11 mouse cellular contexts compared by ENCODE assay signal in the genomic region with DNA sequence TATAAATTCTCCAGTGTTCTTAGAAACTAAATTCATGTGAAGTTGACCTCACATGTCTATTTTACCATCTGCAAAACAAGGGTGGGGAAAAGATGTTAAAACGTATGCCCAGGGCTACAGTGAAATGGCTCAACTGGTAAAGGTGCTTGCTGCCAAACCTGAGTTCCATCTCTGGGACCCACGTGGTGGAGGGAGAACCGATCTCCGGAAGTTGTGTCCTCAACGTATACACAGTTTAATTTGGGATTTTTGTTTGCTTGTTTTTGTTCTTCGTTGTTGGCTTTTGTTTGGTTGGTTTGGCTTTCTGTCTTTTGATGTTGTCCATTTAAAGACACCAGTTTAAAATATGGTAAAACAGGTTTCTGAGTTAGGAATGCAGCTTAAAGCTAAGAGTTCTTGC. TPM values are rescaled to one million over a fixed set of nuclear protein-coding genes. Genes with fewer than 3 reads are reported as not detected.
DNase-seq lines count a peak whose midpoint lies in the region; ATAC-seq and TF ChIP-seq lines count a peak whose summit lies in the region.
"Had no signal": no experiment of that assay in that cellular context is flagged by ENCODE, and none has a peak within 500 bp of the region (broad histone marks: within the 10 kb centered on the region; RNA-seq: fewer than 3 reads in every experiment).

No protein-coding gene starts in this region.

- no peaks in the 10 kb centered on the region for H3K27me3 ChIP-seq in heart, embryonic 12.5 days (replicated peaks)
- no peaks in the 10 kb centered on the region for H3K27me3 ChIP-seq in forebrain, postnatal 0 days (ENCODE audit: insufficient read depth, low read length)
- H3K27me3 ChIP-seq: Patski had no signal

- no peaks in the 10 kb centered on the region for H3K9me3 ChIP-seq in heart, embryonic 12.5 days (replicated peaks)
- H3K9me3 ChIP-seq in forebrain, postnatal 0 days (ENCODE audit: low read length): no peaks in the 10 kb centered on the region

- no peak for DNase-seq in heart, adult 11 months
- DNase-seq in ES-CJ7 (ENCODE audit: low read depth, low spot score): peak; percentile 12
- no peak for DNase-seq in forebrain, postnatal 0 days
- DNase-seq in frontal cortex, postnatal 14 days (ENCODE audit: low spot score in 2 of 2): no peak
- DNase-seq in layer of hippocampus, adult 11-12 months (ENCODE audit: low spot score): no peak
- no peak for DNase-seq in adrenal gland, adult 18-20 months (ENCODE audit: low spot score in 2 of 2)
- DNase-seq: gastrocnemius, postnatal 10 days had no signal

- H3K27ac ChIP-seq in heart, embryonic 12.5 days (ENCODE audit: poor library complexity, severe bottlenecking): no peak overlapping the region
- H3K27ac ChIP-seq in forebrain, postnatal 0 days (ENCODE audit: low read depth, low read length): no peak overlapping the region
- peak overlapping the region; percentile 65; the same call in 1 of the 2 replicates for H3K27ac ChIP-seq in macrophage

- peak overlapping the region; percentile 97 for H3K4me2 ChIP-seq in heart, embryonic 12.5 days
- peak overlapping the region; percentile 91 for H3K4me2 ChIP-seq in forebrain, postnatal 0 days (ENCODE audit: low read depth)

- H3K79me2 ChIP-seq in macrophage (ENCODE audit: inconsistent target): peaks cover 94% of the 10 kb centered on the region

- peak overlapping the region; percentile 84 for H3K4me3 ChIP-seq in heart, embryonic 12.5 days
- H3K4me3 ChIP-seq in forebrain, postnatal 0 days (ENCODE audit: low read depth, low read length): peak overlapping the region; percentile 97
- H3K4me3 ChIP-seq in macrophage (ENCODE audit: inconsistent target): peak overlapping the region; percentile 72

- no peak for TF ChIP-seq CTCF in forebrain, postnatal 0 days (IDR thresholded peaks at IDR 0.05; ENCODE audit: low read depth)

- H3K9ac ChIP-seq in heart, embryonic 12.5 days: peak overlapping the region; percentile 86; the same call in 1 of the 2 replicates
- peak overlapping the region; percentile 94 for H3K9ac ChIP-seq in forebrain, postnatal 0 days

- peaks cover 27% of the 10 kb centered on the region for H3K36me3 ChIP-seq in heart, embryonic 12.5 days
- H3K36me3 ChIP-seq in forebrain, postnatal 0 days (ENCODE audit: insufficient read depth): peaks cover 18% of the 10 kb centered on the region
- peaks cover 5% of the 10 kb centered on the region; the same call in 1 of the 2 replicates for H3K36me3 ChIP-seq in macrophage (ENCODE audit: inconsistent target)

- WGBS in heart, embryonic 12.5 days: 42% methylated on average over 6 of the region's 6 CpGs
- WGBS in forebrain, postnatal 0 days: 65% methylated on average over 6 of the region's 6 CpGs
- WGBS in macrophage (ENCODE audit: missing documents): 64% methylated on average over 6 of the region's 6 CpGs

- no peak for ATAC-seq in heart, embryonic 12.5 days (ENCODE audit: insufficient number of reproducible peaks, low FRiP score)
- ATAC-seq in forebrain, postnatal 0 days: no peak

- peaks cover 14% of the 10 kb centered on the region for H3K4me1 ChIP-seq in heart, embryonic 12.5 days (replicated peaks)
- H3K4me1 ChIP-seq in forebrain, postnatal 0 days (ENCODE audit: insufficient read depth): peaks cover 16% of the 10 kb centered on the region

RNA-seq across cellular contexts. Expression of gene Gtf2h1, which starts 0.9 kb away (rescaled TPM):
- polyA plus RNA-seq in heart, embryonic 12.5 days (2016; fragmentation: Nextera tagmentation; extraction: Ambion mirVana): 32.5 and 33.1 TPM in 2 replicates
- 58.2 and 60.1 TPM in 2 replicates for total RNA-seq in forebrain, postnatal 0 days (2014; rRNA removed)
- 39.0 and 42.1 TPM in 2 replicates for polyA plus RNA-seq in forebrain, postnatal 0 days (2015; fragmentation: Nextera tagmentation; extraction: Ambion mirVana)
- total RNA-seq in macrophage (2018; cell fraction: chromatin; rRNA removed): 10 to 100 TPM; 33.1 to 80.2 (median 55.2) TPM
- 10 to 100 TPM; 42.8 to 68.4 (median 52.3) TPM for total RNA-seq in macrophage (2018; cell fraction: cytosol; rRNA removed)
- total RNA-seq in macrophage (2018; cell fraction: nucleus; rRNA removed): 10 to 100 TPM; 32.7 to 63.1 (median 45.6) TPM
- 41.4 to 101 TPM (median 42.4 TPM) in 3 replicates for polyA plus RNA-seq in macrophage (2018)
- 10 to 100 TPM; 37.6 to 40.3 TPM for total RNA-seq in adrenal gland, adult 18-20 months (2021)

RNA-seq across cellular contexts. Expression of gene Hps5, which starts 0.9 kb away (rescaled TPM):
- 16.4 and 17.4 TPM in 2 replicates for polyA plus RNA-seq in heart, embryonic 12.5 days (2016; fragmentation: Nextera tagmentation; extraction: Ambion mirVana)
- 17.1 and 24.5 TPM in 2 replicates for total RNA-seq in forebrain, postnatal 0 days (2014; rRNA removed)
- 5.6 and 6.9 TPM in 2 replicates for polyA plus RNA-seq in forebrain, postnatal 0 days (2015; fragmentation: Nextera tagmentation; extraction: Ambion mirVana)
- total RNA-seq in macrophage (2018; cell fraction: chromatin; rRNA removed): 100 to 1,000 TPM in 12 of 26 experiments, 10 to 100 TPM in 14; 23.0 to 137 (median 96.7) TPM
- total RNA-seq in macrophage (2018; cell fraction: cytosol; rRNA removed): 10 to 100 TPM; 15.7 to 33.8 (median 24.0) TPM
- 10 to 100 TPM; 23.1 to 91.3 (median 62.5) TPM for total RNA-seq in macrophage (2018; cell fraction: nucleus; rRNA removed)
- 16.3 to 29.8 TPM (median 23.7 TPM) in 3 replicates for polyA plus RNA-seq in macrophage (2018)
- 10 to 100 TPM; 23.9 to 26.5 TPM for total RNA-seq in adrenal gland, adult 18-20 months (2021)

RNA-seq across cellular contexts. Expression of gene Ldha, which starts 44.5 kb away (rescaled TPM):
- 2,859 and 2,900 TPM in 2 replicates for polyA plus RNA-seq in heart, embryonic 12.5 days (2016; fragmentation: Nextera tagmentation; extraction: Ambion mirVana)
- 373 and 414 TPM in 2 replicates for total RNA-seq in forebrain, postnatal 0 days (2014; rRNA removed)
- polyA plus RNA-seq in forebrain, postnatal 0 days (2015; fragmentation: Nextera tagmentation; extraction: Ambion mirVana): 753 and 790 TPM in 2 replicates
- total RNA-seq in macrophage (2018; cell fraction: chromatin; rRNA removed): 100 to 1,000 TPM in 4 of 26 experiments, 10 to 100 TPM in 22; 28.3 to 140 (median 69.6) TPM
- 100 to 1,000 TPM; 342 to 466 (median 395) TPM for total RNA-seq in macrophage (2018; cell fraction: cytosol; rRNA removed)
- total RNA-seq in macrophage (2018; cell fraction: nucleus; rRNA removed): 100 to 1,000 TPM in 25 of 26 experiments, 10 to 100 TPM in 1; 83.2 to 291 (median 163) TPM
- polyA plus RNA-seq in macrophage (2018): 352 to 860 TPM (median 417 TPM) in 3 replicates
- total RNA-seq in adrenal gland, adult 18-20 months (2021): 100 to 1,000 TPM; 439 to 878 TPM

RNA-seq across cellular contexts. Expression of gene Saa2, which starts 45.2 kb away (rescaled TPM):
- not detected in 2 replicates for polyA plus RNA-seq in heart, embryonic 12.5 days (2016; fragmentation: Nextera tagmentation; extraction: Ambion mirVana)
- not detected in 2 replicates for total RNA-seq in forebrain, postnatal 0 days (2014; rRNA removed)
- not detected in 2 replicates for polyA plus RNA-seq in forebrain, postnatal 0 days (2015; fragmentation: Nextera tagmentation; extraction: Ambion mirVana)
- total RNA-seq in macrophage (2018; cell fraction: chromatin; rRNA removed): not detected
- under 1 TPM in 1 of 26 experiments, not detected in 25; 0.19 TPM for total RNA-seq in macrophage (2018; cell fraction: cytosol; rRNA removed)
- total RNA-seq in macrophage (2018; cell fraction: nucleus; rRNA removed): under 1 TPM in 1 of 26 experiments, not detected in 25; 0.98 TPM
- not detected in 3 replicates for polyA plus RNA-seq in macrophage (2018)
- total RNA-seq in adrenal gland, adult 18-20 months (2021): not detected
- total RNA-seq: gastrocnemius, postnatal 10 days had no signal
- polyA plus RNA-seq: spleen, adult 2 months had no signal

RNA-seq across cellular contexts. Expression of gene Saa1, which starts 54.0 kb away (rescaled TPM):
- polyA plus RNA-seq in heart, embryonic 12.5 days (2016; fragmentation: Nextera tagmentation; extraction: Ambion mirVana): not detected in 2 replicates
- total RNA-seq in forebrain, postnatal 0 days (2014; rRNA removed): not detected in 2 replicates
- 0.36 TPM in 1 of 2 replicates, not detected in the other for polyA plus RNA-seq in forebrain, postnatal 0 days (2015; fragmentation: Nextera tagmentation; extraction: Ambion mirVana)
- total RNA-seq in macrophage (2018; cell fraction: chromatin; rRNA removed): 1 to 10 TPM in 1 of 26 experiments, under 1 TPM in 2, not detected in 23; 0.29 to 1.6 (median 0.33) TPM
- total RNA-seq in macrophage (2018; cell fraction: cytosol; rRNA removed): 1 to 10 TPM in 3 of 26 experiments, under 1 TPM in 8, not detected in 15; 0.31 to 1.5 (median 0.58) TPM
- under 1 TPM in 1 of 26 experiments, not detected in 25; 0.75 TPM for total RNA-seq in macrophage (2018; cell fraction: nucleus; rRNA removed)
- not detected in 3 replicates for polyA plus RNA-seq in macrophage (2018)
- total RNA-seq in adrenal gland, adult 18-20 months (2021): not detected
- polyA plus RNA-seq: Patski; spleen, adult 2 months had no signal
